Mouse (Mus musculus): ENCODE measurements around the gene Zfp874a. TPM values are rescaled to one million over a fixed set of nuclear protein-coding genes. Genes with fewer than 3 reads are reported as not detected.
A peak's percentile ranks its signal among the peaks of the same experiment; 100 is the strongest.

The Zfp874a gene
- polyA plus RNA-seq, 2 experiments from 2014 or later = 13.5 to 15.2 TPM

- peak; percentile 99 for ATAC-seq
Observed at GRCm38 (mm10) chr13:67375050-67375911, 76.1 kb downstream of the Zfp874a start, which contains the start of the genes Gm28041 and Zfp456. Gene Gm28041, minus strand, starts transcription at chr13:67375733. Gene Zfp456, minus strand, starts transcription at chr13:67375810.

Other genes with a start within 250 kb of the Zfp874a start
- 1 to 10 TPM; 2.2 to 2.4 TPM for gene Zfp458, start 173.2 kb downstream of the Zfp874a start, polyA plus RNA-seq (2017; shearing (Covaris generic))
- 1 to 10 TPM in 1 of 2 experiments, not detected in 1; 1.9 TPM for gene Zfp457, start 145.1 kb downstream of the Zfp874a start, polyA plus RNA-seq (2017; shearing (Covaris generic))
- gene Zfp595, start 119.1 kb downstream of the Zfp874a start, polyA plus RNA-seq (2017; shearing (Covaris generic)) = 1 to 10 TPM; 5.4 to 5.9 TPM
- not detected for gene Gm28044, start 91.1 kb downstream of the Zfp874a start, polyA plus RNA-seq (2017; shearing (Covaris generic))
- 1 to 10 TPM; 2.9 to 3.4 TPM for gene Zfp953, start 91.0 kb downstream of the Zfp874a start, polyA plus RNA-seq (2017; shearing (Covaris generic))
- 1 to 10 TPM; 1.3 to 2.3 TPM for gene Gm28041, start 75.9 kb downstream of the Zfp874a start, polyA plus RNA-seq (2017; shearing (Covaris generic))
- 1 to 10 TPM; 6.5 to 8.4 TPM for gene Zfp456, start 75.8 kb downstream of the Zfp874a start, polyA plus RNA-seq (2017; shearing (Covaris generic))
- gene Zfp429, start 51.8 kb downstream of the Zfp874a start, polyA plus RNA-seq (2017; shearing (Covaris generic)) = 10 to 100 TPM; 20.6 to 23.0 TPM
- gene Zfp459, start 30.2 kb downstream of the Zfp874a start, polyA plus RNA-seq (2017; shearing (Covaris generic)) = 1 to 10 TPM; 1.8 to 3.1 TPM
- gene Zfp874b, start 32.6 kb upstream of the Zfp874a start, polyA plus RNA-seq (2017; shearing (Covaris generic)) = 10 to 100 TPM in 1 of 2 experiments, 1 to 10 TPM in 1; 9.3 to 10.8 TPM
- 10 to 100 TPM; 15.9 to 17.9 TPM for gene Zfp58, start 48.9 kb upstream of the Zfp874a start, polyA plus RNA-seq (2017; shearing (Covaris generic))
- gene Gm26965, start 74.5 kb upstream of the Zfp874a start, polyA plus RNA-seq (2017; shearing (Covaris generic)) = 1 to 10 TPM in 1 of 2 experiments, not detected in 1; 4.7 TPM
- 10 to 100 TPM; 52.0 to 61.6 TPM for gene Zfp87, start 74.6 kb upstream of the Zfp874a start, polyA plus RNA-seq (2017; shearing (Covaris generic))
- gene Zfp748, start 102.2 kb upstream of the Zfp874a start, polyA plus RNA-seq (2017; shearing (Covaris generic)) = 10 to 100 TPM; 17.4 to 23.4 TPM
- 1 to 10 TPM; 8.8 to 9.2 TPM for gene Zfp729b, start 158.1 kb upstream of the Zfp874a start, polyA plus RNA-seq (2017; shearing (Covaris generic))
- 1 to 10 TPM; 2.5 to 5.2 TPM for gene Gm49345, start 186.1 kb upstream of the Zfp874a start, polyA plus RNA-seq (2017; shearing (Covaris generic))
- gene Zfp729a, start 186.2 kb upstream of the Zfp874a start, polyA plus RNA-seq (2017; shearing (Covaris generic)) = 1 to 10 TPM; 6.7 to 8.0 TPM
- 10 to 100 TPM; 11.9 to 16.7 TPM for gene Zfp738, start 235.4 kb upstream of the Zfp874a start, polyA plus RNA-seq (2017; shearing (Covaris generic))